26 mouse cellular contexts compared by ENCODE assay signal in genomic region chr9:116729172-116729571, GRCm38 (mm10).
DNase-seq lines count a peak whose midpoint lies in the region; ATAC-seq lines count a peak whose summit lies in the region.
"Had no signal": no experiment of that assay in that cellular context is flagged by ENCODE, and none has a peak within 500 bp of the region (broad histone marks: within the 10 kb centered on the region; RNA-seq: fewer than 3 reads in every experiment).

No protein-coding gene starts in this region.

- H3K4me3 ChIP-seq in lung, embryonic 16.5 days (ENCODE audit: low read length): no peak overlapping the region
- no peak overlapping the region for H3K4me3 ChIP-seq in stomach, embryonic 15.5 days (replicated peaks)
- H3K4me3 ChIP-seq: forebrain, embryonic 10.5 days; forebrain, embryonic 13.5 days; heart, embryonic 12.5 days; heart, embryonic 15.5 days; hindbrain, embryonic 10.5 days; hindbrain, embryonic 13.5 days had no signal

- no peak overlapping the region for H3K9ac ChIP-seq in lung, embryonic 16.5 days (ENCODE audit: low read length)
- no peak overlapping the region for H3K9ac ChIP-seq in stomach, embryonic 15.5 days
- H3K9ac ChIP-seq: forebrain, embryonic 13.5 days; heart, embryonic 12.5 days; heart, embryonic 15.5 days; hindbrain, embryonic 13.5 days had no signal

- 52% methylated on average over 6 of the region's 6 CpGs for WGBS in lung, embryonic 16.5 days
- WGBS in stomach, embryonic 15.5 days: 59% methylated on average over 6 of the region's 6 CpGs

- no peaks in the 10 kb centered on the region for H3K4me1 ChIP-seq in lung, embryonic 16.5 days (replicated peaks; ENCODE audit: control insufficient read depth, insufficient read depth, low read length)
- 0 out of 2 replicates have a peak, but pooled peaks cover 2% of the 10 kb centered on the region for H3K4me1 ChIP-seq in stomach, embryonic 15.5 days
- H3K4me1 ChIP-seq: forebrain, embryonic 10.5 days; forebrain, embryonic 13.5 days; heart, embryonic 15.5 days; hindbrain, embryonic 10.5 days had no signal

- no peaks in the 10 kb centered on the region for H3K27me3 ChIP-seq in lung, embryonic 16.5 days (ENCODE audit: control insufficient read depth, insufficient read depth, low read depth, low read length)
- H3K27me3 ChIP-seq in stomach, embryonic 15.5 days (replicated peaks): no peaks in the 10 kb centered on the region
- H3K27me3 ChIP-seq: CH12.LX; forebrain, embryonic 13.5 days; heart, embryonic 12.5 days; heart, embryonic 15.5 days; hindbrain, embryonic 13.5 days; Patski had no signal

- peak overlapping the region; percentile 85 for H3K27ac ChIP-seq in lung, embryonic 16.5 days (ENCODE audit: low read length)
- H3K27ac ChIP-seq in stomach, embryonic 15.5 days: peak overlapping the region; percentile 44; the same call in 1 of the 2 replicates
- H3K27ac ChIP-seq: forebrain, embryonic 10.5 days; forebrain, embryonic 13.5 days; heart, embryonic 15.5 days; hindbrain, embryonic 10.5 days; hindbrain, embryonic 13.5 days had no signal

- H3K9me3 ChIP-seq in lung, embryonic 16.5 days (ENCODE audit: control insufficient read depth, low read length): no peaks in the 10 kb centered on the region
- no peaks in the 10 kb centered on the region for H3K9me3 ChIP-seq in stomach, embryonic 15.5 days
- H3K9me3 ChIP-seq: forebrain, embryonic 10.5 days; forebrain, embryonic 13.5 days; heart, embryonic 12.5 days; heart, embryonic 15.5 days; hindbrain, embryonic 10.5 days; hindbrain, embryonic 13.5 days had no signal

- peak; percentile 63 for ATAC-seq in lung, embryonic 16.5 days (ENCODE audit: low read depth)
- no peak for ATAC-seq in stomach, embryonic 15.5 days (ENCODE audit: insufficient read depth, low FRiP score, low read depth)
- ATAC-seq: forebrain, embryonic 13.5 days; forebrain, embryonic 16.5 days; hindbrain, embryonic 16.5 days; Patski had no signal

- H3K36me3 ChIP-seq in lung, embryonic 16.5 days (ENCODE audit: control insufficient read depth, insufficient read depth, low read length): no peaks in the 10 kb centered on the region
- no peaks in the 10 kb centered on the region for H3K36me3 ChIP-seq in stomach, embryonic 15.5 days
- H3K36me3 ChIP-seq: forebrain, embryonic 10.5 days; G1E; heart, embryonic 12.5 days; heart, embryonic 15.5 days; hindbrain, embryonic 10.5 days; hindbrain, embryonic 13.5 days had no signal

- peak; percentile 58 for DNase-seq in heart, adult 11 months
- DNase-seq in heart, adult 8-10 months (ENCODE audit: low spot score): no peak
- no peak for DNase-seq in lung, postnatal 25 days (ENCODE audit: low spot score)
- DNase-seq in thymus, postnatal 36 days: no peak
- DNase-seq: adrenal gland, postnatal 10 days; adrenal gland, postnatal 36 days; cerebellum, adult 18-20 months; cerebellum, adult 9-10 months; cerebellum, postnatal 14 days; gastrocnemius, postnatal 10 days; gastrocnemius, postnatal 36 days; heart, postnatal 10 days; heart, postnatal 36 days had no signal

- H3K4me2 ChIP-seq in lung, embryonic 16.5 days (ENCODE audit: low read depth, low read length): no peak overlapping the region
- no peak overlapping the region for H3K4me2 ChIP-seq in stomach, embryonic 15.5 days
- H3K4me2 ChIP-seq: forebrain, embryonic 13.5 days; heart, embryonic 12.5 days; heart, embryonic 15.5 days; hindbrain, embryonic 13.5 days had no signal
